Mouse (Mus musculus): ENCODE results near the gene Stac3.

DNA sequence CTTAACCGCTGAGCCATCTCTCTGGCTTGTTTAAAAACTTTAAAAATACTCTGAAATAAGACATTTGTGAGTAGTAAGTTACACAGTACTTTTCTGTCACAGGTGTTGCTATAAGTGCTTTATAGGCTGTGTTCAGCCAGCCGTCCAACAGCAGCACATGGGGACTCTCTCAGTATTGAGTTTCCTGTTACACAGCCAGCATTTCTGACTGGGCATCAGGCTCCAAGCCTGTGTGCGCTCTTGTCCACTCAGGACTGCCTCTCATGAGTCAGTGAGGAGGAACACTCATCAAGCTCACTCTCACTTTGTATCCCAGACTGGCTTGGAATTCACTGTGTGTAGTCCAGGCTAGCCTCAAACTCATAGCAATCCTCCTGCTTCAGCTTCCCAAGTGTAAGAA, 5.3 kb upstream of the Stac3 start:
- TF ChIP-seq FLI1 (IDR thresholded peaks at IDR 0.05; ENCODE audit: low read length) (no peak), GATA1 (IDR thresholded peaks at IDR 0.05; ENCODE audit: borderline replicate concordance, low read length) (no peak)
